Mouse (Mus musculus) bone marrow, adult 2 months (tissue): Measurements from ENCODE around the gene Psmd13.

Experiments used
- CTCF ChIP-seq: fragments of 200-500 bp; IDR thresholded peaks from 2 replicates; pipeline ENCODE4 v1.5.1; 2011; ENCODE audit warnings: low read length, control low read depth; ENCODE audit not compliant: control insufficient read depth, insufficient read depth
- POLR2A ChIP-seq: fragments of 200-500 bp; IDR thresholded peaks from 2 replicates; pipeline ENCODE4 v1.6.1; 2011; ENCODE audit warnings: low read depth, mild to moderate bottlenecking, control low read depth, low read length, borderline replicate concordance; ENCODE audit not compliant: control insufficient read depth

- TF ChIP-seq CTCF (no peak), POLR2A (no peak)
These were observed 45.3 kb upstream of the Psmd13 start for GRCm38 (mm10) chr7:140836243-140837115.
